Mouse (Mus musculus) erythroblast, embryonic 14.5 days (primary cell): ENCODE data around the gene Kcnk4.

Experiments used
- GATA1 ChIP-seq: IDR thresholded peaks from 2 replicates; pipeline ENCODE4 v1.6.1; 2012; ENCODE audit warnings: low read length, inconsistent platforms, mixed read lengths
- TAL1 ChIP-seq: IDR thresholded peaks from 3 replicates; pipeline ENCODE4 v1.6.1; 2012; ENCODE audit warnings: low read length, inconsistent platforms, mixed read lengths

GRCm38 (mm10) chr19:6937541-6938465 is 3.5 kb upstream of the Kcnk4 start:
- no peak for TF ChIP-seq TAL1
- no peak for TF ChIP-seq GATA1
